Mouse (Mus musculus): ENCODE data around the gene Spata13.

DNA sequence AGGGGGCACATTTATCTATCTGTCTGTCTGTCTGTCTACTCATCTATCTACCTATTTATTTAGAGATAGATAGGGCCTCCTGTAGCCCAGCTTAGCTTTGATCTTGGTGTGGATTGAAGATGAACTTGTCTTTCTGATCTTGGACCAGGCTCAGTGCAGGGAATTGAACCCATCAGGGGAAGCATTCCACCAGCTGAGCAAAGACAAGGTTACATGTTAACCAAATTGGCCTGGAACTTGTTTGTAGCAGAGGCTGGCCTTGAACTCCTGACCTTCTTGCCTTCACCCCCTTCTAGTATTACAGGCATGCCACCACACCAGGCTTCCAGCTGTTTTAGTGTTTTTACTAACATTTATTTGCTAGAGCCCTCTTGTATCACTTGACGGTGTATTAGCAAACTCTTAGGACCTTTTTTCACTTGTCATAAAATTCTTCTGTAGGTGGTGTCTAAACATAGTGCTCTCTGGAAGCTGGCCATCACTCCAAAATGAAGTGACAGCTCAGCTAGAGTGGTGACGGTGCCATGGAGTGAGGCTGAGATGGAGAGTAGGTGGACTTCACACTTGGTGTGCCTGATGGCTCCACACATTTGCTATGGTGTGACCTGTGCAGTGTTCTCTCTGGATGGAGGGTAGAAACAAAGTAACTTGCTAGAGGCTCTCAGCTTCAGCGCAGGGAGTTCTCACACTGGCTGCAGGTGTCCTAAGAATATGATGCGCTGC, 163.0 kb downstream of the Spata13 start:
- no peak for TF ChIP-seq POLR2A (IDR thresholded peaks at IDR 0.05; ENCODE audit: control insufficient read depth in 1 of 2, insufficient read depth in 1 of 2, low read depth in 1 of 2, low read length in 2 of 2, poor library complexity in 1 of 2)
- no peak for TF ChIP-seq GABPA (IDR thresholded peaks at IDR 0.05; ENCODE audit: low read depth, low read length)
- TF ChIP-seq ETS1 (IDR thresholded peaks at IDR 0.05; ENCODE audit: low read depth, low read length): no peak
- TF ChIP-seq EP300 (IDR thresholded peaks at IDR 0.05; ENCODE audit: low read depth in 1 of 2, low read length in 2 of 2): no peak
- no peak for TF ChIP-seq TBP (IDR thresholded peaks at IDR 0.05; ENCODE audit: low read depth, low read length)
- no peak for TF ChIP-seq MAZ (IDR thresholded peaks at IDR 0.05; ENCODE audit: low read depth, low read length)
- no peak for TF ChIP-seq CTCF (IDR thresholded peaks at IDR 0.05 in 2 of 3, conservative IDR thresholded peaks at IDR 0.05 in 1 of 3; ENCODE audit: control insufficient read depth in 1 of 3, insufficient read depth in 1 of 3, low read depth in 2 of 3, low read length in 3 of 3, poor library complexity in 1 of 3, severe bottlenecking in 1 of 3)
- TF ChIP-seq ZKSCAN1 (IDR thresholded peaks at IDR 0.05; ENCODE audit: low read depth, low read length): no peak
- TF ChIP-seq MYC (IDR thresholded peaks at IDR 0.05; ENCODE audit: low read depth, low read length): no peak
- TF ChIP-seq GATA1 (IDR thresholded peaks at IDR 0.05; ENCODE audit: low read depth, low read length): no peak

Measured in MEL (cell line).